Mouse (Mus musculus) midbrain, embryonic 10.5 days (tissue): ENCODE measurements around the gene Tcf3. TPM values are rescaled to one million over a fixed set of nuclear protein-coding genes. Genes with fewer than 3 reads are reported as not detected.
A peak's percentile ranks its signal among the peaks of the same experiment; 100 is the strongest.

ENCODE experiments used
- DNase-seq: peaks from one replicate; pipeline ENCODE4 v3.0.0-alpha.2; 2017; ENCODE audit warnings: low spot score
- H3K27ac ChIP-seq: fragments of 300-500 bp; sonication (generic); replicated peaks from 2 replicates; pipeline ENCODE4 v1.5.1; 2016; ENCODE audit warnings: mild to moderate bottlenecking
- H3K27me3 ChIP-seq: fragments of 300-500 bp; sonication (generic); 2 replicates; pipeline ENCODE4 v1.6.1; 2016; ENCODE audit warnings: low read depth, mild to moderate bottlenecking; ENCODE audit not compliant: poor library complexity, severe bottlenecking
- H3K36me3 ChIP-seq: fragments of 300-500 bp; sonication (generic); 2 replicates; pipeline ENCODE4 v1.6.1; 2016; ENCODE audit warnings: mild to moderate bottlenecking, moderate library complexity
- H3K4me1 ChIP-seq: fragments of 300-500 bp; sonication (generic); 2 replicates; pipeline ENCODE4 v1.6.1; 2016
- H3K4me3 ChIP-seq: fragments of 300-500 bp; sonication (generic); 2 replicates; pipeline ENCODE4 v1.5.1; 2016; ENCODE audit warnings: mild to moderate bottlenecking, moderate library complexity
- H3K9me3 ChIP-seq: fragments of 300-500 bp; sonication (generic); replicated peaks from 2 replicates; pipeline ENCODE4 v1.6.1; 2016; ENCODE audit warnings: mild to moderate bottlenecking
- WGBS: fragments of 180-500 bp; shearing (Covaris S2); methylation state at CpG from one replicate; pipeline ENCODE4 v1.1.7; 2016; 5-methylcytosine and 5-hydroxymethylcytosine counted together
- polyA plus RNA-seq: library from polyadenylated mRNA; unstranded; fragments of >200 nt; fragmentation: Nextera tagmentation; extraction: Ambion mirVana; gene quantifications from 2 replicates; pipeline ENCODE4 v1.2.1, GENCODE M21; 2016

Gene Tcf3
- 190 and 191 TPM in 2 replicates for polyA plus RNA-seq

GRCm38 (mm10) chr10:80433513-80434232, at the start of gene Tcf3:
TSS of gene Tcf3 (minus strand) at chr10:80433647.
- Histone ChIP-seq H3K4me1 (peaks cover 41% of the 10 kb centered on the region), H3K27ac (peak within 1 kb of the TSS; percentile 100), H3K27me3 (peaks cover 18% of the 10 kb centered on the region), H3K9me3 (no peaks in the 10 kb centered on the region), H3K36me3 (peaks cover 30% of the 10 kb centered on the region), H3K4me3 (peak within 1 kb of the TSS; percentile 96)
- WGBS = under 1% methylated on average over 60 of the region's 61 CpGs
- peak; percentile 95 for DNase-seq

GRCm38 (mm10) chr10:80481002-80481401, 47.6 kb upstream of the Tcf3 start:
- H3K36me3 ChIP-seq = no peaks in the 10 kb centered on the region
- H3K4me1 ChIP-seq = peaks cover 23% of the 10 kb centered on the region
- no peak overlapping the region for H3K4me3 ChIP-seq
- H3K9me3 ChIP-seq = no peaks in the 10 kb centered on the region
- no peak overlapping the region for H3K27ac ChIP-seq
- no peak for DNase-seq
- peaks cover 80% of the 10 kb centered on the region for H3K27me3 ChIP-seq
- 21% methylated on average over 5 of the region's 5 CpGs for WGBS

- Histone ChIP-seq H3K4me1 (peaks cover 34% of the 10 kb centered on the region), H3K27me3 (peaks cover 69% of the 10 kb centered on the region), H3K36me3 (no peaks in the 10 kb centered on the region), H3K27ac (no peak overlapping the region), H3K9me3 (no peaks in the 10 kb centered on the region), H3K4me3 (no peak overlapping the region)
- 83% methylated on average over 5 of the region's 5 CpGs for WGBS
- DNase-seq = no peak
Measured at GRCm38 (mm10) chr10:80478531-80478930, 45.1 kb upstream of the Tcf3 start.

GRCm38 (mm10) chr10:80475290-80475959, 42.0 kb upstream of the Tcf3 start:
- Histone ChIP-seq H3K4me3 (peak overlapping the region; percentile 68), H3K27ac (peak overlapping the region; percentile 91), H3K36me3 (no peaks in the 10 kb centered on the region), H3K4me1 (peaks cover 37% of the 10 kb centered on the region), H3K9me3 (no peaks in the 10 kb centered on the region), H3K27me3 (peaks cover 70% of the 10 kb centered on the region)
- 1% methylated on average over 58 of the region's 58 CpGs for WGBS
- peak; percentile 92 for DNase-seq

- 0 out of 2 replicates have a peak, but pooled peaks cover 6% of the 10 kb centered on the region for H3K9me3 ChIP-seq
- H3K36me3 ChIP-seq = no peaks in the 10 kb centered on the region
- H3K27me3 ChIP-seq = peaks cover 41% of the 10 kb centered on the region
- no peak overlapping the region for H3K27ac ChIP-seq
- WGBS = 56% methylated on average over 5 of the region's 5 CpGs
- H3K4me3 ChIP-seq = 0 out of 2 replicates have a peak overlapping the region, but pooled peaks have one; percentile 31
- DNase-seq = no peak
- peaks cover 11% of the 10 kb centered on the region for H3K4me1 ChIP-seq
Measured at GRCm38 (mm10) chr10:80465066-80465465, 31.6 kb upstream of the Tcf3 start.

- H3K9me3 ChIP-seq = 0 out of 2 replicates have a peak, but pooled peaks cover 6% of the 10 kb centered on the region
- peak overlapping the region; percentile 31 for H3K4me3 ChIP-seq
- peak; percentile 42 for DNase-seq
- H3K27ac ChIP-seq = 0 out of 2 replicates have a peak overlapping the region, but pooled peaks have one; percentile 24
- no peaks in the 10 kb centered on the region for H3K36me3 ChIP-seq
- 7% methylated on average over 19 of the region's 19 CpGs for WGBS
- H3K27me3 ChIP-seq = peaks cover 36% of the 10 kb centered on the region
- peaks cover 11% of the 10 kb centered on the region for H3K4me1 ChIP-seq
Measured at GRCm38 (mm10) chr10:80464381-80465035, 31.1 kb upstream of the Tcf3 start.

GRCm38 (mm10) chr10:80461346-80461745, 27.9 kb upstream of the Tcf3 start:
- peaks cover 16% of the 10 kb centered on the region for H3K4me1 ChIP-seq
- no peak overlapping the region for H3K27ac ChIP-seq
- 79% methylated on average over 7 of the region's 7 CpGs for WGBS
- H3K36me3 ChIP-seq = no peaks in the 10 kb centered on the region
- no peak for DNase-seq
- H3K27me3 ChIP-seq = peaks cover 36% of the 10 kb centered on the region
- H3K9me3 ChIP-seq = 0 out of 2 replicates have a peak, but pooled peaks cover 6% of the 10 kb centered on the region
- no peak overlapping the region for H3K4me3 ChIP-seq

GRCm38 (mm10) chr10:80460324-80460723, 26.9 kb upstream of the Tcf3 start:
- 0 out of 2 replicates have a peak, but pooled peaks cover 2% of the 10 kb centered on the region for H3K9me3 ChIP-seq
- peaks cover 16% of the 10 kb centered on the region for H3K4me1 ChIP-seq
- DNase-seq = no peak
- WGBS = 65% methylated on average over 4 of the region's 4 CpGs
- H3K36me3 ChIP-seq = no peaks in the 10 kb centered on the region
- peaks cover 31% of the 10 kb centered on the region for H3K27me3 ChIP-seq
- no peak overlapping the region for H3K27ac ChIP-seq
- no peak overlapping the region for H3K4me3 ChIP-seq

GRCm38 (mm10) chr10:80459671-80460070, 26.2 kb upstream of the Tcf3 start:
- H3K4me3 ChIP-seq = no peak overlapping the region
- H3K36me3 ChIP-seq = no peaks in the 10 kb centered on the region
- WGBS = 92% methylated on average over 11 of the region's 11 CpGs
- H3K4me1 ChIP-seq = peaks cover 11% of the 10 kb centered on the region
- H3K27me3 ChIP-seq = peaks cover 25% of the 10 kb centered on the region; the same call in 1 of the 2 replicates
- no peak for DNase-seq
- no peak overlapping the region for H3K27ac ChIP-seq
- H3K9me3 ChIP-seq = no peaks in the 10 kb centered on the region

- 89% methylated on average over 10 of the region's 10 CpGs for WGBS
- H3K27ac ChIP-seq = no peak overlapping the region
- H3K4me1 ChIP-seq = peaks cover 7% of the 10 kb centered on the region; the same call in 1 of the 2 replicates
- no peaks in the 10 kb centered on the region for H3K36me3 ChIP-seq
- no peak for DNase-seq
- no peaks in the 10 kb centered on the region for H3K9me3 ChIP-seq
- no peak overlapping the region for H3K4me3 ChIP-seq
- 0 out of 2 replicates have a peak, but pooled peaks cover 22% of the 10 kb centered on the region for H3K27me3 ChIP-seq
Measured at GRCm38 (mm10) chr10:80459236-80459635, 25.8 kb upstream of the Tcf3 start.

- Histone ChIP-seq H3K27me3 (peaks cover 22% of the 10 kb centered on the region; the same call in 1 of the 2 replicates), H3K36me3 (no peaks in the 10 kb centered on the region), H3K9me3 (no peaks in the 10 kb centered on the region), H3K4me1 (peaks cover 15% of the 10 kb centered on the region), H3K27ac (no peak overlapping the region), H3K4me3 (no peak overlapping the region)
- DNase-seq = no peak
- 87% methylated on average over 5 of the region's 5 CpGs for WGBS
Measured at GRCm38 (mm10) chr10:80455697-80456096, 22.2 kb upstream of the Tcf3 start.

GRCm38 (mm10) chr10:80454781-80455180, 21.3 kb upstream of the Tcf3 start:
- no peak overlapping the region for H3K4me3 ChIP-seq
- no peak for DNase-seq
- WGBS = 88% methylated on average over 5 of the region's 5 CpGs
- H3K4me1 ChIP-seq = peaks cover 18% of the 10 kb centered on the region
- H3K36me3 ChIP-seq = no peaks in the 10 kb centered on the region
- no peak overlapping the region for H3K27ac ChIP-seq
- H3K9me3 ChIP-seq = no peaks in the 10 kb centered on the region
- H3K27me3 ChIP-seq = peaks cover 20% of the 10 kb centered on the region; the same call in 1 of the 2 replicates
